ENCODE assay signal across 11 mouse cellular contexts in the genomic region with DNA sequence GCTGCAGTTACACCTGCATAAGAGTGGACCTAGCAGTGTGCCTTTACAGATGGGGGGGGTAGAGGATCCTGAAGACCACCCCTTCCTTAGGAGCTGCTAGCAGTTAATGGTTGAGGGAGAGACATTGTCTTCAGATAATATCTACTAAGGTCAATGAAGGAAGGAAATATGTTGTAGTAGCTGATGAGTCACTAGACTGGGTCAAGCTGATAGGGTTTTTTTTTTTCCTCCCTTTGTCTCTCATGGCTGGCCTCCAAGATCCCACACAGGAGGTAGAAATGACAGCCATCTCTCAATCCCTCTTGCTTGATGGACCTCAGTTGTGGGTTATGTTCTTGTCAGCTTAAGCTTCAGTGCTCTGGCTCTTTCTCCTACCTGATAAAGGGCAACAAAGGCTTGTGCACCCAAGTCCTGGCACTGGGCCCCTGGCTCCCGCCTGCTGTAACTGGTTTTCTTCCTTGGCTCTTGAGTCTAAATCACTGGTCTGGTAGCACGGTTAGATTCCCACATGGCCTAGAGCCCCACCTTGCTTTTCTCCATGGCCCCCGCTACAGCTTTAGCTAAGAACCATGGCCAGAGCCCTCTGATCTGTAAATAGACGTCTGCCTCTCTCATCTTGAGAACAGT. TPM values are rescaled to one million over a fixed set of nuclear protein-coding genes. Genes with fewer than 3 reads are reported as not detected.
A peak's percentile ranks its signal among the peaks of the same experiment; 100 is the strongest.
DNase-seq lines count a peak whose midpoint lies in the region; ATAC-seq and TF ChIP-seq lines count a peak whose summit lies in the region.
"Had no signal": no experiment of that assay in that cellular context is flagged by ENCODE, and none has a peak within 500 bp of the region (broad histone marks: within the 10 kb centered on the region; RNA-seq: fewer than 3 reads in every experiment).

No protein-coding gene starts in this region.

- WGBS in forebrain, postnatal 0 days, result 73% methylated on average over 4 of the region's 4 CpGs
- WGBS in forebrain, embryonic 15.5 days, result 75% methylated on average over 4 of the region's 4 CpGs
- WGBS in liver, embryonic 16.5 days (ENCODE audit: insufficient replicate concordance), result 28% methylated on average over 4 of the region's 4 CpGs
- 69% methylated on average over 4 of the region's 4 CpGs for WGBS in midbrain, embryonic 11.5 days

- no peak overlapping the region for H3K9ac ChIP-seq in forebrain, postnatal 0 days
- no peak overlapping the region for H3K9ac ChIP-seq in forebrain, embryonic 15.5 days (replicated peaks)
- no peak overlapping the region for H3K9ac ChIP-seq in liver, embryonic 16.5 days (ENCODE audit: low read depth, low read length)
- no peak overlapping the region for H3K9ac ChIP-seq in midbrain, embryonic 11.5 days (ENCODE audit: low read length)
- H3K9ac ChIP-seq: heart, embryonic 13.5 days had no signal

- peaks cover 11% of the 10 kb centered on the region for H3K4me1 ChIP-seq in forebrain, postnatal 0 days (ENCODE audit: insufficient read depth)
- H3K4me1 ChIP-seq in forebrain, embryonic 15.5 days, result peaks cover 15% of the 10 kb centered on the region
- H3K4me1 ChIP-seq in brown adipose tissue, adult 24 weeks (ENCODE audit: control insufficient read depth, insufficient read depth, insufficient read length, low read length), result peaks cover 14% of the 10 kb centered on the region
- H3K4me1 ChIP-seq in liver, embryonic 16.5 days (ENCODE audit: control insufficient read depth, low read depth, low read length), result peaks cover 19% of the 10 kb centered on the region
- peaks cover 7% of the 10 kb centered on the region for H3K4me1 ChIP-seq in midbrain, embryonic 11.5 days (ENCODE audit: control insufficient read depth, insufficient read depth, low read length)

- DNase-seq in forebrain, postnatal 0 days, result no peak
- DNase-seq in 416B (ENCODE audit: low read depth), result peak; percentile 96
- DNase-seq in yolk sac, embryonic 10.5 days (ENCODE audit: low spot score), result no peak
- DNase-seq in midbrain, embryonic 11.5 days (ENCODE audit: low spot score, missing footprints), result no peak
- DNase-seq in kidney, postnatal 10 days, result no peak
- DNase-seq: kidney, adult 18-20 months had no signal

- TF ChIP-seq CTCF in forebrain, postnatal 0 days (IDR thresholded peaks at IDR 0.05; ENCODE audit: low read depth), result no peak

- no peaks in the 10 kb centered on the region for H3K9me3 ChIP-seq in forebrain, postnatal 0 days (ENCODE audit: low read length)
- H3K9me3 ChIP-seq in forebrain, embryonic 15.5 days, result no peaks in the 10 kb centered on the region
- no peaks in the 10 kb centered on the region for H3K9me3 ChIP-seq in liver, embryonic 16.5 days (replicated peaks; ENCODE audit: control insufficient read depth, low read length)
- H3K9me3 ChIP-seq in midbrain, embryonic 11.5 days (ENCODE audit: control insufficient read depth, low read length), result no peaks in the 10 kb centered on the region
- H3K9me3 ChIP-seq: heart, embryonic 13.5 days; limb, embryonic 10.5 days had no signal

- H3K27ac ChIP-seq in forebrain, postnatal 0 days (ENCODE audit: low read depth, low read length), result 0 out of 2 replicates have a peak overlapping the region, but pooled peaks have one; percentile 29
- H3K27ac ChIP-seq in forebrain, embryonic 15.5 days (replicated peaks), result no peak overlapping the region
- H3K27ac ChIP-seq in brown adipose tissue, adult 24 weeks (replicated peaks; ENCODE audit: low read depth, low read length), result peak overlapping the region; percentile 79
- H3K27ac ChIP-seq in liver, embryonic 16.5 days (ENCODE audit: low read length), result peak overlapping the region; percentile 39; the same call in 1 of the 2 replicates
- no peak overlapping the region for H3K27ac ChIP-seq in midbrain, embryonic 11.5 days (ENCODE audit: low read depth, low read length)
- H3K27ac ChIP-seq: heart, embryonic 13.5 days; limb, embryonic 10.5 days had no signal

- no peak overlapping the region for H3K4me2 ChIP-seq in forebrain, postnatal 0 days (ENCODE audit: low read depth)
- H3K4me2 ChIP-seq in forebrain, embryonic 15.5 days (replicated peaks), result no peak overlapping the region
- H3K4me2 ChIP-seq in liver, embryonic 16.5 days (ENCODE audit: low read depth, low read length), result no peak overlapping the region
- no peak overlapping the region for H3K4me2 ChIP-seq in midbrain, embryonic 11.5 days
- H3K4me2 ChIP-seq: heart, embryonic 13.5 days had no signal

- peaks cover 4% of the 10 kb centered on the region; the same call in 1 of the 2 replicates for H3K36me3 ChIP-seq in forebrain, postnatal 0 days (ENCODE audit: insufficient read depth)
- no peaks in the 10 kb centered on the region for H3K36me3 ChIP-seq in forebrain, embryonic 15.5 days
- H3K36me3 ChIP-seq in liver, embryonic 16.5 days (ENCODE audit: control insufficient read depth, insufficient read depth), result no peaks in the 10 kb centered on the region
- H3K36me3 ChIP-seq in midbrain, embryonic 11.5 days (ENCODE audit: control insufficient read depth, insufficient read depth, low read length), result no peaks in the 10 kb centered on the region

- no peak for ATAC-seq in forebrain, postnatal 0 days
- ATAC-seq in forebrain, embryonic 15.5 days (replicated peaks), result no peak
- no peak for ATAC-seq in liver, embryonic 16.5 days (ENCODE audit: low read depth)
- no peak for ATAC-seq in midbrain, embryonic 11.5 days (ENCODE audit: low FRiP score)

- no peak overlapping the region for H3K4me3 ChIP-seq in forebrain, postnatal 0 days (ENCODE audit: low read depth, low read length)
- no peak overlapping the region for H3K4me3 ChIP-seq in forebrain, embryonic 15.5 days
- no peak overlapping the region for H3K4me3 ChIP-seq in brown adipose tissue, adult 24 weeks (ENCODE audit: insufficient read depth, low read depth, low read length)
- no peak overlapping the region for H3K4me3 ChIP-seq in liver, embryonic 16.5 days (ENCODE audit: low read depth, low read length)
- H3K4me3 ChIP-seq in midbrain, embryonic 11.5 days (ENCODE audit: low read depth, low read length), result no peak overlapping the region
- H3K4me3 ChIP-seq: heart, embryonic 13.5 days; limb, embryonic 10.5 days had no signal

- no peaks in the 10 kb centered on the region for H3K27me3 ChIP-seq in forebrain, postnatal 0 days (ENCODE audit: insufficient read depth, low read length)
- no peaks in the 10 kb centered on the region for H3K27me3 ChIP-seq in forebrain, embryonic 15.5 days
- no peaks in the 10 kb centered on the region; the same call in 1 of the 2 replicates for H3K27me3 ChIP-seq in liver, embryonic 16.5 days (ENCODE audit: control insufficient read depth, insufficient read depth, low read depth, low read length)
- H3K27me3 ChIP-seq in midbrain, embryonic 11.5 days (ENCODE audit: control insufficient read depth, insufficient read depth, low read length), result no peaks in the 10 kb centered on the region
- H3K27me3 ChIP-seq: heart, embryonic 13.5 days had no signal

RNA-seq across cellular contexts. Expression of a gene that starts 0.6 kb away (rescaled TPM):
- total RNA-seq in forebrain, postnatal 0 days (2014; rRNA removed), result 31.2 and 31.5 TPM in 2 replicates
- 21.5 and 31.1 TPM in 2 replicates for polyA plus RNA-seq in forebrain, postnatal 0 days (2015; fragmentation: Nextera tagmentation; extraction: Ambion mirVana)
- 51.4 and 54.7 TPM in 2 replicates for polyA plus RNA-seq in forebrain, embryonic 15.5 days (2015; fragmentation: Nextera tagmentation; extraction: Ambion mirVana)
- 14.1 and 19.4 TPM in 2 replicates for polyA plus RNA-seq in brown adipose tissue, adult 24 weeks (2012; ENCODE audit: insufficient read depth, insufficient read length, missing spikeins)
- 13.6 and 13.9 TPM in 2 replicates for polyA plus RNA-seq in liver, embryonic 16.5 days (2015; fragmentation: Nextera tagmentation; extraction: Ambion mirVana)
- polyA plus RNA-seq in midbrain, embryonic 11.5 days (2014; fragmentation: Nextera tagmentation; extraction: Ambion mirVana), result 34.4 and 35.2 TPM in 2 replicates

RNA-seq across cellular contexts. Expression of a gene that starts 6.1 kb away (rescaled TPM):
- 1.9 and 3.0 TPM in 2 replicates for total RNA-seq in forebrain, postnatal 0 days (2014; rRNA removed)
- polyA plus RNA-seq in forebrain, postnatal 0 days (2015; fragmentation: Nextera tagmentation; extraction: Ambion mirVana), result 1.9 and 2.4 TPM in 2 replicates
- 2.9 and 3.7 TPM in 2 replicates for polyA plus RNA-seq in forebrain, embryonic 15.5 days (2015; fragmentation: Nextera tagmentation; extraction: Ambion mirVana)
- polyA plus RNA-seq in brown adipose tissue, adult 24 weeks (2012; ENCODE audit: insufficient read depth, insufficient read length, missing spikeins), result 1.9 and 3.8 TPM in 2 replicates
- 0.61 and 0.64 TPM in 2 replicates for polyA plus RNA-seq in liver, embryonic 16.5 days (2015; fragmentation: Nextera tagmentation; extraction: Ambion mirVana)
- 2.4 and 3.3 TPM in 2 replicates for polyA plus RNA-seq in midbrain, embryonic 11.5 days (2014; fragmentation: Nextera tagmentation; extraction: Ambion mirVana)

Comparison
In these comparisons a context has a peak if more than half of its experiments do, and no peak if none do; other contexts are left out.
1. H3K27ac ChIP-seq: peak in forebrain, postnatal 0 days (single experiment), brown adipose tissue, adult 24 weeks (single experiment) and liver, embryonic 16.5 days (single experiment); none in forebrain, embryonic 15.5 days (single experiment) and midbrain, embryonic 11.5 days (single experiment).